Mouse (Mus musculus): ENCODE results near the gene Usp6nl.

DNA sequence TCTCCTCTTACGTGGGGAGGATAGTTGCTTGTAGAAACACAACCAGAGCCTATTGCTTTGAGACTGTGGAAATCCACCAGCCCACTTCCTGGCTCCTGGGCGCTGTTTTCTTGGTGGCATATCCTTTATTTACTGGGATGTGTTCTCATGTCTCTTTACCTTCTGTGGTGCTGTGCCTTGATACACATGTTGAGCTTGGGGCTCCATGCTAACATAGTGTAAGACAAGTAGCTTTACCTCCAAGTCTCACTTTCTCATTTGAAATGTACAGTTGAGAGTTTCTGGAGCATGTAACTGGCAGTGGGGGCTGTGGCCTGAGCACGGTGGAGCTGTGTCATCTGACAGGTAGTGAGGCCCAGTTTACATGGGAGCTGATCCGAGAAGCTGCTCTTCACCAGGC lies 54.5 kb downstream of the Usp6nl start:
- TF ChIP-seq GATA1 (IDR thresholded peaks at IDR 0.05; ENCODE audit: low read length), result no peak
- TF ChIP-seq TAL1 (IDR thresholded peaks at IDR 0.05; ENCODE audit: low read length), result no peak

All from erythroblast, embryonic 14.5 days (primary cell).